Mouse (Mus musculus) urinary bladder, postnatal 10 days (tissue): ENCODE results near the gene Ndufa13.

Source experiments
- DNase-seq: peaks from one replicate; pipeline ENCODE4 v3.0.0; 2022; ENCODE audit warnings: low spot score

The Ndufa13 gene

GRCm38 (mm10) chr8:69907106-69907505 lies 4.7 kb upstream of the Ndufa13 start:
- DNase-seq, result no peak

- no peak for DNase-seq
Observed at GRCm38 (mm10) chr8:69906260-69906659, 3.9 kb upstream of the Ndufa13 start.

GRCm38 (mm10) chr8:69904096-69904495 lies 1.7 kb upstream of the Ndufa13 start:
- no peak for DNase-seq

GRCm38 (mm10) chr8:69903063-69903542 lies 745 bp upstream of the Ndufa13 start:
- DNase-seq, result peak; percentile 96

- peak; percentile 89 for DNase-seq
Observed at GRCm38 (mm10) chr8:69901484-69902162, 735 bp downstream of the Ndufa13 start.

- DNase-seq, result no peak
Observed at GRCm38 (mm10) chr8:69900895-69901451, 1.4 kb downstream of the Ndufa13 start.

- DNase-seq, result no peak
Observed at GRCm38 (mm10) chr8:69899876-69900275, 2.5 kb downstream of the Ndufa13 start.

- DNase-seq, result no peak
Observed at GRCm38 (mm10) chr8:69897857-69898256, 4.5 kb downstream of the Ndufa13 start.

GRCm38 (mm10) chr8:69895772-69896451 lies 6.4 kb downstream of the Ndufa13 start:
- DNase-seq, result no peak

GRCm38 (mm10) chr8:69894836-69895332 lies 7.5 kb downstream of the Ndufa13 start:
- DNase-seq, result no peak

GRCm38 (mm10) chr8:69893863-69894262 lies 8.5 kb downstream of the Ndufa13 start:
- no peak for DNase-seq

- no peak for DNase-seq
Observed at GRCm38 (mm10) chr8:69890813-69891241, 11.5 kb downstream of the Ndufa13 start.

GRCm38 (mm10) chr8:69888902-69889301 lies 13.5 kb downstream of the Ndufa13 start:
- no peak for DNase-seq

- no peak for DNase-seq
Observed at GRCm38 (mm10) chr8:69888244-69888866, 14.0 kb downstream of the Ndufa13 start.

GRCm38 (mm10) chr8:69887289-69888243 lies 14.8 kb downstream of the Ndufa13 start, which contains the start of gene Cilp2:
TSS of gene Cilp2 (minus strand) at chr8:69887687.
- DNase-seq, result no peak

- no peak for DNase-seq
Observed at GRCm38 (mm10) chr8:69884141-69884540, 18.2 kb downstream of the Ndufa13 start.

GRCm38 (mm10) chr8:69882833-69883600 lies 19.3 kb downstream of the Ndufa13 start:
- no peak for DNase-seq

GRCm38 (mm10) chr8:69882021-69882756 lies 20.2 kb downstream of the Ndufa13 start:
- no peak for DNase-seq

GRCm38 (mm10) chr8:69881261-69881865 lies 21.0 kb downstream of the Ndufa13 start:
- DNase-seq, result no peak
